Mouse (Mus musculus): ENCODE measurements at regions not wholly inside any gene's neighbourhood (a gene's known extent, or its start where the extent isn't known, plus 50 kb on each side); places are given as distances from the start of the nearest gene placed in this dataset.

DNA sequence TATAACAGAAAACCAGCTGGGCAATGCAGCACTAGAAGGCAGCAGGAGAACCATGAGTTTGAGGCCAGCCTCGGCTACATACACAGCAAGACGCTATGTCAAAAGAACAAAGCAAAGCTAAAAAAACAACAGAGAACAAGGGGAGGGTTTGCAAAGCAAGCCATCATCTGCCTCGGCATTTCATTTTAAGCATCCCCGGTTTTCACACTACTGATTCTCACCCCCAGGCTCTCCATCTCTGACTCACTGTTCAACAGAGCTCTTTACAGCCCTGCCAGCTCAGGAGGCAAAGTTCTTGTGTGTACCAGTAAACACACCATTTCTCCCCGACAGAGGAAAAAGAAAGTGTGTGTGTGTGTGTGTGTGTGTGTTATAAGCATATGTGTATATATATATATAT is 571.6 kb upstream of the Gm10131 start:
- no peak overlapping the region for H3ac ChIP-seq (ENCODE audit: control insufficient read depth, insufficient read length)
- no peak overlapping the region for H3K4me2 ChIP-seq (ENCODE audit: low read depth)
- no peak for TF ChIP-seq CEBPB (IDR thresholded peaks at IDR 0.05; ENCODE audit: insufficient read depth, poor library complexity, severe bottlenecking)
- no peak for TF ChIP-seq E2F4 (IDR thresholded peaks at IDR 0.05; ENCODE audit: insufficient read depth)
- TF ChIP-seq MAX (IDR thresholded peaks at IDR 0.05; ENCODE audit: low read depth) = no peak
- TF ChIP-seq USF1 (IDR thresholded peaks at IDR 0.05; ENCODE audit: low read depth) = no peak
- TF ChIP-seq TCF12 (IDR thresholded peaks at IDR 0.05; ENCODE audit: insufficient read depth, poor library complexity, severe bottlenecking) = no peak
- no peak for TF ChIP-seq REST (IDR thresholded peaks at IDR 0.05; ENCODE audit: insufficient read depth, insufficient read length)
- TF ChIP-seq SRF (IDR thresholded peaks at IDR 0.05; ENCODE audit: control insufficient read depth, insufficient read length, low read depth) = no peak
- no peak for TF ChIP-seq POLR2A (IDR thresholded peaks at IDR 0.05; ENCODE audit: insufficient read length, low read depth)
- no peak for TF ChIP-seq MYOG (IDR thresholded peaks at IDR 0.05; ENCODE audit: control insufficient read depth in 1 of 3, insufficient read depth in 1 of 3, insufficient read length in 2 of 3, low read depth in 2 of 3)
- no peak for TF ChIP-seq TCF3 (IDR thresholded peaks at IDR 0.05; ENCODE audit: insufficient read length, low read depth)
- TF ChIP-seq POLR2AphosphoS2 (IDR thresholded peaks at IDR 0.05; ENCODE audit: insufficient read length, low read depth) = no peak
- TF ChIP-seq MYOD1 (IDR thresholded peaks at IDR 0.05; ENCODE audit: control insufficient read depth in 1 of 3, insufficient read length in 2 of 3, low read depth in 2 of 3) = no peak
- no peaks in the 10 kb centered on the region for H3K79me2 ChIP-seq (ENCODE audit: control insufficient read depth, insufficient read depth)
- no peaks in the 10 kb centered on the region for H3K36me3 ChIP-seq (ENCODE audit: control insufficient read depth, insufficient read depth)
- no peak overlapping the region for H3K4me3 ChIP-seq
- no peaks in the 10 kb centered on the region for H3K27me3 ChIP-seq (ENCODE audit: control insufficient read depth, insufficient read depth, insufficient read length)

GRCm38 (mm10) chr8:34682221-34682620 is 570.7 kb upstream of the Gm10131 start:
- no peaks in the 10 kb centered on the region for H3K79me2 ChIP-seq (ENCODE audit: control insufficient read depth, insufficient read depth)
- H3ac ChIP-seq (ENCODE audit: control insufficient read depth, insufficient read length) = no peak overlapping the region
- H3K36me3 ChIP-seq (ENCODE audit: control insufficient read depth, insufficient read depth) = no peaks in the 10 kb centered on the region
- no peak overlapping the region for H3K4me2 ChIP-seq (ENCODE audit: low read depth)
- H3K4me3 ChIP-seq = no peak overlapping the region
- TF ChIP-seq MYOD1 (IDR thresholded peaks at IDR 0.05; ENCODE audit: control insufficient read depth in 1 of 3, insufficient read length in 2 of 3, low read depth in 2 of 3) (no peak), REST (IDR thresholded peaks at IDR 0.05; ENCODE audit: insufficient read depth, insufficient read length) (no peak), MAX (IDR thresholded peaks at IDR 0.05; ENCODE audit: low read depth) (no peak)
- no peaks in the 10 kb centered on the region for H3K27me3 ChIP-seq (ENCODE audit: control insufficient read depth, insufficient read depth, insufficient read length)

DNA sequence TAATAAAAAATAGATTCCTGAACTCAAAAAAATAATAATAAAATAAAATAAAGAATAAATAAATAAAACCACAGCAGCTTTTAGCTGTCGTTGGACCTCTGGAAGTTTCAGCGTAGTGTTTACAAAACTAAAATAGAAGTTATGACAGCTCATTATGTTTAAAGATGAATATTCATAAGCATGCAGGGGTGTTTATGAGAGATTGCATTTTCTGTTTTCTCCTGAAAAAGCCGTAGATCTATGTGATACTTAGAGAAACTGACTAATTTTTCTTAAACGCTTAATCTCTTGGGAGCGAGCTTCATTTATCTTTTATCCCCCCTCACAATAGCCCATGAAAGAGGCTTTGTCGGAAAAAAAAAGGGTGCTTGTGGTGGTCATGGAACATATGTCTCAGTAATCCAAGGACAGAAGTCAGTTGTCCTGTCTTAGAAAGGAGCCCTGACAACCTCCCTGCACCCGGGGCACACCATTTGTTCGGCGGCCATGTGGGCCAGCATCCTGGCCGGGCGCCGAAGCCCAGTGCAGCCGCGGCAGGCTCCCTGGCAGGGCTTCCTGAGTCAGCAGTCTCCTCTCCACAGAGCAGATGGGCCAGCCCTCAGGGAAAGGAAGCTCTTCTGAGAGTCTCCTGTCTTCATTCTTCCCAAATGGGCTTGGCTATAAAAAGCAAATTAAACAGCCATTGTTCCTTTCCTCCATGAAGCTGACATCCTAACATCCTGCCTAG is 568.2 kb upstream of the Gm10131 start:
- peak overlapping the region; percentile 6 for H3K4me2 ChIP-seq (ENCODE audit: low read depth)

GRCm38 (mm10) chr8:34678879-34679278 is 567.3 kb upstream of the Gm10131 start:
- Histone ChIP-seq H3K4me3 (no peak overlapping the region), H3K36me3 (ENCODE audit: control insufficient read depth, insufficient read depth) (no peaks in the 10 kb centered on the region), H3ac (ENCODE audit: control insufficient read depth, insufficient read length) (no peak overlapping the region), H3K79me2 (ENCODE audit: control insufficient read depth, insufficient read depth) (no peaks in the 10 kb centered on the region), H3K27me3 (ENCODE audit: control insufficient read depth, insufficient read depth, insufficient read length) (no peaks in the 10 kb centered on the region), H3K4me2 (ENCODE audit: low read depth) (no peak overlapping the region)
- TF ChIP-seq REST (IDR thresholded peaks at IDR 0.05; ENCODE audit: insufficient read depth, insufficient read length) (no peak), MYOD1 (IDR thresholded peaks at IDR 0.05; ENCODE audit: control insufficient read depth in 1 of 3, insufficient read length in 2 of 3, low read depth in 2 of 3) (no peak), TCF3 (IDR thresholded peaks at IDR 0.05; ENCODE audit: insufficient read length, low read depth) (no peak)

More for the DNA sequence above, 568.2 kb upstream of the Gm10131 start:
- no peak overlapping the region for H3ac ChIP-seq (ENCODE audit: control insufficient read depth, insufficient read length)
- no peaks in the 10 kb centered on the region for H3K36me3 ChIP-seq (ENCODE audit: control insufficient read depth, insufficient read depth)
- no peak overlapping the region for H3K4me3 ChIP-seq
- no peaks in the 10 kb centered on the region for H3K79me2 ChIP-seq (ENCODE audit: control insufficient read depth, insufficient read depth)
- H3K27me3 ChIP-seq (ENCODE audit: control insufficient read depth, insufficient read depth, insufficient read length) = no peaks in the 10 kb centered on the region
- TF ChIP-seq TCF3 (IDR thresholded peaks at IDR 0.05; ENCODE audit: insufficient read length, low read depth) (no peak), MYOG (IDR thresholded peaks at IDR 0.05; ENCODE audit: control insufficient read depth in 1 of 3, insufficient read depth in 1 of 3, insufficient read length in 2 of 3, low read depth in 2 of 3) (peak in 2 of 3 experiments; percentile 12 to 71), MYOD1 (IDR thresholded peaks at IDR 0.05; ENCODE audit: control insufficient read depth in 1 of 3, insufficient read length in 2 of 3, low read depth in 2 of 3) (peak in 2 of 3 experiments; percentile 15 to 23), POLR2AphosphoS2 (IDR thresholded peaks at IDR 0.05; ENCODE audit: insufficient read length, low read depth) (no peak), CEBPB (IDR thresholded peaks at IDR 0.05; ENCODE audit: insufficient read depth, poor library complexity, severe bottlenecking) (no peak)

GRCm38 (mm10) chr8:34671716-34672115 is 560.2 kb upstream of the Gm10131 start:
- no peak overlapping the region for H3ac ChIP-seq (ENCODE audit: control insufficient read depth, insufficient read length)
- H3K4me2 ChIP-seq (ENCODE audit: low read depth) = no peak overlapping the region
- H3K27me3 ChIP-seq (ENCODE audit: control insufficient read depth, insufficient read depth, insufficient read length) = no peaks in the 10 kb centered on the region
- no peaks in the 10 kb centered on the region for H3K79me2 ChIP-seq (ENCODE audit: control insufficient read depth, insufficient read depth)
- TF ChIP-seq MYOG (IDR thresholded peaks at IDR 0.05; ENCODE audit: control insufficient read depth in 1 of 3, insufficient read depth in 1 of 3, insufficient read length in 2 of 3, low read depth in 2 of 3) = no peak
- TF ChIP-seq MAX (IDR thresholded peaks at IDR 0.05; ENCODE audit: low read depth) = no peak
- TF ChIP-seq CEBPB (IDR thresholded peaks at IDR 0.05; ENCODE audit: insufficient read depth, poor library complexity, severe bottlenecking) = no peak
- no peak for TF ChIP-seq USF1 (IDR thresholded peaks at IDR 0.05; ENCODE audit: low read depth)
- no peak for TF ChIP-seq POLR2AphosphoS2 (IDR thresholded peaks at IDR 0.05; ENCODE audit: insufficient read length, low read depth)
- TF ChIP-seq REST (IDR thresholded peaks at IDR 0.05; ENCODE audit: insufficient read depth, insufficient read length) = no peak
- TF ChIP-seq SRF (IDR thresholded peaks at IDR 0.05; ENCODE audit: control insufficient read depth, insufficient read length, low read depth) = no peak
- TF ChIP-seq POLR2A (IDR thresholded peaks at IDR 0.05; ENCODE audit: insufficient read length, low read depth) = no peak
- TF ChIP-seq E2F4 (IDR thresholded peaks at IDR 0.05; ENCODE audit: insufficient read depth) = no peak
- no peak for TF ChIP-seq MYOD1 (IDR thresholded peaks at IDR 0.05; ENCODE audit: control insufficient read depth in 1 of 3, insufficient read length in 2 of 3, low read depth in 2 of 3)
- TF ChIP-seq TCF3 (IDR thresholded peaks at IDR 0.05; ENCODE audit: insufficient read length, low read depth) = no peak
- no peak for TF ChIP-seq TCF12 (IDR thresholded peaks at IDR 0.05; ENCODE audit: insufficient read depth, poor library complexity, severe bottlenecking)
- no peaks in the 10 kb centered on the region for H3K36me3 ChIP-seq (ENCODE audit: control insufficient read depth, insufficient read depth)
- H3K4me3 ChIP-seq = no peak overlapping the region
